Mouse (Mus musculus): ENCODE results near the gene Vcl.

DNA sequence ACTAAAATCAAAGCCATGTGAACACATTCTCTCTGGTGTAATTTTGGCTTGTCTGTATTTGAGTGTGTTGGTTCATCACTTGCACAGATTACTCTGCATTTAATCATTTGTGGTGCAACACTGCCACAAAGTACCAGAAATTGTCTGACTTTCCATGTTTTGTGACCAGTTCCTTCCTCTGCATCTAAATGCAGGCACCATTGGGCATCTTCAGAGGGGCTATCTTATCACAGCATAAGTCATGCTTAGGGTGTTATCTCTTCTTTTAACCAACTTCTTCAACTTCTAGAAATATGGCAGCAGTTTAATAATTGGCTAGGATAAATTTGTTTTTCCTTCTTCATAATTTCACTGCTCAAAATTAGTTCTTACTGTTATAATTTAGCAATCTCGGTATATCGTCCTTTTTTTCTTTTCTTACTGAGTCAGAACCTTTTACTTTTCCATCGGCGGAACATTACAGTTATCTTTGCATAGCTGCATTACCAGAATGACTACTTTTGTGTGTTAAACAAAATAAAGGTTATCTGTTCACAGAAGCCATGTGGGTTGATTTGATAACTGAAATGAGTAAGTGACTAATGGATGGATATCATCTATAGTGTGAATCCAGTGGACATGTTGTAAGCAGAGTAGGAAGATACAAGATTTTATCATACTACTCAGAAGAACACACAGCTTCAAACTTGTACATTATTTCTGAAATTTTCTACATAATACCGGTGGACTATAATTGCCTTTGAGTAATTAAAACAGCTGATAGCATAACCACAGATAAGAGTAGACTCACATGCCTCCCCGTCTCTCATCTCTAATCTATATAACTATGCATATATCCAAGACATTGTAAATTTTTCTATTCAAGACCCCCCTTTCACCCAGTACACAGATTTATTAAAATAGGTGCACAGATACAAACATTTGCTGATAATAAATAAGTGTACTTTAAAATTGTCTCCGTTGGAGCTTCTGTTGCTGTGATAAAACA is 12.3 kb upstream of the Vcl start:
- TF ChIP-seq POLR2A (IDR thresholded peaks at IDR 0.05; ENCODE audit: extremely low read depth, insufficient read depth, low read length) (no peak), CTCF (IDR thresholded peaks at IDR 0.05; ENCODE audit: extremely low read depth, insufficient read depth, low read length) (no peak)

Measured in cortical plate, adult 2 months (tissue).